Mouse (Mus musculus): ENCODE data around the gene Smim14.

- TF ChIP-seq EP300 (IDR thresholded peaks at IDR 0.05; ENCODE audit: low read depth) (no peak), CTCF (IDR thresholded peaks at IDR 0.05; ENCODE audit: low read depth) (peak; percentile 54)
Measured at GRCm38 (mm10) chr5:65478224-65478623, 58.8 kb downstream of the Smim14 start.
